Mouse (Mus musculus) CH12.LX (cell line): ENCODE measurements around the gene Vmn1r15. TPM values are rescaled to one million over a fixed set of nuclear protein-coding genes. Genes with fewer than 3 reads are reported as not detected.

ENCODE experiments used
- DNase-seq: peaks from one replicate; pipeline ENCODE4 v3.0.0-alpha.2; 2013; ENCODE audit errors: extremely low read depth
- H3K27ac ChIP-seq: 2 replicates; pipeline ENCODE4 v1.5.1; 2012; ENCODE audit warnings: low read depth, mild to moderate bottlenecking, control low read depth, moderate library complexity; ENCODE audit not compliant: insufficient read depth
- H3K27me3 ChIP-seq: replicated peaks from 2 replicates; pipeline ENCODE3; 2012; ENCODE audit warnings: inconsistent platforms
- H3K36me3 ChIP-seq, 2 experiments: replicated peaks in 1 of 2; 2 replicates each; pipeline versions ENCODE3 to v1.6.1; 2012; ENCODE audit warnings: inconsistent platforms in 1 of 2, low read length in 1 of 2, mild to moderate bottlenecking in 1 of 2, mixed read lengths in 1 of 2, moderate library complexity in 1 of 2; ENCODE audit not compliant: control insufficient read depth in 1 of 2, insufficient read depth in 1 of 2
- H3K4me1 ChIP-seq, 2 experiments: 2 replicates each; pipeline ENCODE4 v1.6.1; 2012; ENCODE audit warnings: inconsistent platforms in 1 of 2, moderate library complexity in 1 of 2; ENCODE audit not compliant: insufficient read depth in 2 of 2, control insufficient read depth in 1 of 2
- H3K4me2 ChIP-seq: 2 replicates; pipeline ENCODE4 v1.6.1; 2012; ENCODE audit warnings: low read depth, mild to moderate bottlenecking, control low read depth; ENCODE audit not compliant: poor library complexity, insufficient read depth, severe bottlenecking
- H3K4me3 ChIP-seq, 3 experiments: fragments of 150-350 bp in 1 of 3; sonication (generic) in 1 of 3; replicated peaks in 1 of 3; 2 replicates each; pipeline versions ENCODE3 to v1.5.1; 2011 to 2012; ENCODE audit warnings: low read depth in 2 of 3, low read length in 2 of 3, mild to moderate bottlenecking in 2 of 3, moderate library complexity in 2 of 3, control low read depth in 1 of 3, improper control_type of control experiment in 1 of 3, inconsistent platforms in 1 of 3, mixed read lengths in 1 of 3; ENCODE audit not compliant: poor library complexity in 1 of 3
- H3K79me2 ChIP-seq: replicated peaks from 2 replicates; pipeline ENCODE4 v1.6.1; 2012; ENCODE audit warnings: mild to moderate bottlenecking, moderate library complexity; ENCODE audit not compliant: control insufficient read depth, poor library complexity, insufficient read depth, severe bottlenecking; ENCODE audit errors: extremely low read depth
- H3K9ac ChIP-seq: 2 replicates; pipeline ENCODE4 v1.6.1; 2012; ENCODE audit warnings: low read depth, mild to moderate bottlenecking, control low read depth, moderate library complexity; ENCODE audit not compliant: insufficient read depth
- H3K9me3 ChIP-seq: replicated peaks from 2 replicates; pipeline ENCODE3; 2012; ENCODE audit warnings: low read length, inconsistent platforms, mixed read lengths
- CHD1 ChIP-seq: IDR thresholded peaks from 2 replicates; pipeline ENCODE4 v1.6.1; 2012; ENCODE audit warnings: low read depth, low read length, improper control_type of control experiment, inconsistent platforms
- CTCF ChIP-seq, 2 experiments: IDR thresholded peaks in 1 of 2; conservative IDR thresholded peaks in 1 of 2; 2 replicates each; pipeline ENCODE4 v1.5.1; 2011 to 2012; ENCODE audit warnings: low read depth in 2 of 2, low read length in 2 of 2, improper control_type of control experiment in 1 of 2, inconsistent platforms in 1 of 2, mild to moderate bottlenecking in 1 of 2, moderate library complexity in 1 of 2
- ELF1 ChIP-seq: IDR thresholded peaks from 2 replicates; pipeline ENCODE4 v1.6.1; 2014; ENCODE audit warnings: low read depth, mild to moderate bottlenecking, inconsistent platforms, low read length, improper control_type of control experiment
- EP300 ChIP-seq: IDR thresholded peaks from 2 replicates; pipeline ENCODE4 v1.6.1; 2011; ENCODE audit warnings: low read length, improper control_type of control experiment
- GABPA ChIP-seq: IDR thresholded peaks from 2 replicates; pipeline ENCODE4 v1.6.1; 2012; ENCODE audit warnings: low read depth, low read length, improper control_type of control experiment, inconsistent platforms; ENCODE audit not compliant: insufficient replicate concordance
- IRF4 ChIP-seq: IDR thresholded peaks from 2 replicates; pipeline ENCODE4 v1.6.1; 2014; ENCODE audit warnings: low read depth, mild to moderate bottlenecking, inconsistent platforms, low read length, improper control_type of control experiment
- JUN ChIP-seq: IDR thresholded peaks from 2 replicates; pipeline ENCODE4 v1.6.1; 2011; ENCODE audit warnings: low read depth, mild to moderate bottlenecking, low read length, improper control_type of control experiment, moderate library complexity; ENCODE audit not compliant: insufficient read depth
- KAT2A ChIP-seq: IDR thresholded peaks from 2 replicates; pipeline ENCODE4 v1.6.1; 2012; ENCODE audit warnings: low read length, improper control_type of control experiment, inconsistent platforms; ENCODE audit not compliant: insufficient replicate concordance
- MAFK ChIP-seq: IDR thresholded peaks from 2 replicates; pipeline ENCODE4 v1.6.1; 2011; ENCODE audit warnings: low read length, improper control_type of control experiment; ENCODE audit not compliant: insufficient replicate concordance
- MYC ChIP-seq: IDR thresholded peaks from 2 replicates; pipeline ENCODE4 v1.6.1; 2011; ENCODE audit warnings: low read depth, mild to moderate bottlenecking, improper control_type of control experiment, low read length
- PAX5 ChIP-seq: IDR thresholded peaks from 2 replicates; pipeline ENCODE4 v1.6.1; 2012; ENCODE audit warnings: low read length, inconsistent platforms, mixed read lengths
- RAD21 ChIP-seq: IDR thresholded peaks from 2 replicates; pipeline ENCODE4 v1.6.1; 2011; ENCODE audit warnings: low read depth, mild to moderate bottlenecking, low read length, improper control_type of control experiment, moderate library complexity
- TCF12 ChIP-seq: IDR thresholded peaks from 2 replicates; pipeline ENCODE4 v1.6.1; 2014; ENCODE audit warnings: low read depth, mild to moderate bottlenecking, inconsistent platforms, low read length, improper control_type of control experiment
- USF2 ChIP-seq: conservative IDR thresholded peaks from 2 replicates; pipeline ENCODE4 v1.6.1; 2011; ENCODE audit warnings: low read depth, low read length, improper control_type of control experiment
- ZKSCAN1 ChIP-seq: IDR thresholded peaks from 2 replicates; pipeline ENCODE4 v1.6.1; 2012; ENCODE audit warnings: low read depth, inconsistent platforms, low read length, improper control_type of control experiment, borderline replicate concordance
- dilution Hi-C: fragments of 300-500 bp; cut with MboI; formaldehyde crosslinking; loops from 2 replicates; pipeline ENCODE4 v1.14.3; 2020; ENCODE audit warnings: low sequenced_read_pairs; ENCODE audit not compliant: extremely low pct_unique_long_range_greater_than_20kb, extremely low pct_ligation_motif_present
- in situ Hi-C: fragments of 300-500 bp; cut with MboI; formaldehyde crosslinking; loops from 3 replicates; pipeline ENCODE4 v1.14.3; 2019; ENCODE audit warnings: low sequenced_read_pairs, low pct_ligation_motif_present, low pct_unique_long_range_greater_than_20kb, mixed read lengths
- polyA plus RNA-seq: library from polyadenylated mRNA; unstranded; fragments of >175 nt; gene quantifications from 2 replicates; pipeline ENCODE4 v1.2.1, GENCODE M21; 2012; ENCODE audit warnings: low read depth; ENCODE audit not compliant: insufficient read length
- total RNA-seq, 2 experiments: library from RNA; depleted of rRNA; stranded (reverse); fragments of 300-350 nt in 1 of 2; fragments of >200 nt in 1 of 2; gene quantifications; 2 replicates each; pipeline ENCODE4 v1.2.3; 2012 to 2014

Gene Vmn1r15
- total and polyA plus RNA-seq, 3 experiments = 0.27 TPM; not detected in 2

DNA sequence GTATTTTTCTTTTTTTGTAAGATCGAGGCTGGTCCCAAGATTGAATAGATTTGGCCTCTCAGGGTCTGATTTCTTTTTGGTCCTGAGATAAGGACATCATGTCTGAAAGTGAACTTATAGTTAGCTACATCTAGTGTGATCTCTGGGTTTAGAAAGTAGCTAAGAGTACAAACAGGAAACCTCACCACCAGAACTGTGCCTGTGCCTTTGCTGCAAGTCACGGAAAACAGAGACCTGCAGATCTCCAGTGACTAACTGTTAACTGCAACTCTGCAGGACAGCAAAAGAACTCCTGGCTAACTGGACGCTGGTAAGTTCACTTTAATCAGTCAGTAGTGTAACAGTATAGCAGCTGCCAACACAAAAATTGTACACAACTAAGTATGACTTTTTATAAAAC lies 14.1 kb downstream of the Vmn1r15 start:
- no peak overlapping the region for H3K4me3 ChIP-seq
- in situ Hi-C loops = no loop called here
- no peak overlapping the region for H3K9ac ChIP-seq
- no peaks in the 10 kb centered on the region for H3K27me3 ChIP-seq
- H3K36me3 ChIP-seq = no peaks in the 10 kb centered on the region
- dilution Hi-C loops = no loop called here
- TF ChIP-seq RAD21 (no peak), MAFK (no peak), TCF12 (no peak), ELF1 (no peak)
- no peaks in the 10 kb centered on the region for H3K79me2 ChIP-seq
- no peaks in the 10 kb centered on the region for H3K9me3 ChIP-seq
- no peak overlapping the region for H3K4me2 ChIP-seq
- no peaks in the 10 kb centered on the region for H3K4me1 ChIP-seq
- H3K27ac ChIP-seq = no peak overlapping the region
- DNase-seq = no peak

DNA sequence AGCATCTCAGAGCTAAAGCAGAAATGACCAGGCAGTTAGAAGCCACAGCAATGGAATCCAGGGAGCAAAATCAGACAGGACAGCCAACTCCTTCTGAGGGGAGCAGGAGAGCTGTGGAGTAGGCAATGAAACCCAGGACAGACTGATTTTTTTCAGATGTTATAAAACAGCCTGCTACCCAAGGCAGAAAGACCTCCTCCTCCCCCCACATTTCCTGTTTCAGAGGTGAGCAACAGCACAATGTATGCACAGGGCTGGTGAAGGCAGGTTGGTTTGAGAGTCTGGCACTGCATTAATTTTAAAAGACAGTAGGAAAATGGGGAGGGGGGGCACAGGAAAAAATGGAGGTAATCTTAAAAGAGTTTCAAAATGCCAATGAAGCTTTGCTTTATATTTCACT lies 14.8 kb downstream of the Vmn1r15 start:
- Histone ChIP-seq H3K36me3 (no peaks in the 10 kb centered on the region), H3K27me3 (no peaks in the 10 kb centered on the region), H3K27ac (no peak overlapping the region), H3K4me3 (no peak overlapping the region), H3K9me3 (no peaks in the 10 kb centered on the region), H3K79me2 (no peaks in the 10 kb centered on the region), H3K4me1 (no peaks in the 10 kb centered on the region), H3K9ac (no peak overlapping the region), H3K4me2 (no peak overlapping the region)
- TF ChIP-seq CHD1 = no peak
- no peak for TF ChIP-seq KAT2A
- TF ChIP-seq CTCF (conservative IDR thresholded peaks at IDR 0.05 in 1 of 2, IDR thresholded peaks at IDR 0.05 in 1 of 2; ENCODE audit: low read depth in 2 of 2, low read length in 2 of 2) = no peak
- TF ChIP-seq ELF1 = no peak
- TF ChIP-seq RAD21 = no peak
- TF ChIP-seq IRF4 = no peak
- TF ChIP-seq ZKSCAN1 = no peak
- no peak for TF ChIP-seq MYC
- TF ChIP-seq EP300 = no peak
- no peak for TF ChIP-seq USF2
- TF ChIP-seq PAX5 = no peak
- no peak for TF ChIP-seq JUN
- TF ChIP-seq MAFK = no peak
- dilution Hi-C loops (no loop called here), in situ Hi-C loops (no loop called here)
- no peak for DNase-seq

DNA sequence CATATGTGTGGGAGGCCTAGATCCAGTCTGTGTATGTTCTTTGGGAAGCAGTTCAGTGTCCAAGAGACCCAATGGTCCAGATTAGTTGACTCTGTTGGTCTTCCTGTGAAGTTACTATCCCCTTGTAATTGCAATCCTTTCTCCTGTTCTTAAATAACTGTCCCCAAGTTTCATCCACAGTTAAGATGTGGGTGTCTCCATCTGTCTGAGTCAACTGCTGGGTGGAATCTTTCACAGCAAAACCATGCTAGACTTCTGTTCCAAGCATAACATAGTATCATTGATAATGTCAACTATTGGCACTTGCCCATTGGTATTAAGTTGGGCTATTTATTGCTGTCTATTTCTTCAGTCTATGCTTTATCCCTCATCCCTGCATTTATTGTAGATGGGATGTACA lies 21.2 kb downstream of the Vmn1r15 start:
- Histone ChIP-seq H3K27me3 (no peaks in the 10 kb centered on the region), H3K9ac (no peak overlapping the region), H3K9me3 (no peaks in the 10 kb centered on the region), H3K4me2 (no peak overlapping the region), H3K4me1 (no peaks in the 10 kb centered on the region), H3K27ac (no peak overlapping the region), H3K4me3 (no peak overlapping the region), H3K79me2 (no peaks in the 10 kb centered on the region), H3K36me3 (no peaks in the 10 kb centered on the region)
- no peak for DNase-seq
- no peak for TF ChIP-seq GABPA
- dilution Hi-C loops (no loop called here), in situ Hi-C loops (no loop called here)

Other genes starting within 250 kb of the Vmn1r15 start
- not detected in 2 replicates for gene Vmn1r7, start 232.6 kb upstream of the Vmn1r15 start, total RNA-seq (2012; rRNA removed)
- gene Vmn1r7, start 232.6 kb upstream of the Vmn1r15 start, total RNA-seq (2014; rRNA removed) = not detected in 2 replicates
- not detected in 2 replicates for gene Vmn1r7, start 232.6 kb upstream of the Vmn1r15 start, polyA plus RNA-seq
- gene Vmn1r8, start 225.7 kb upstream of the Vmn1r15 start, total RNA-seq (2012; rRNA removed) = not detected in 2 replicates
- gene Vmn1r8, start 225.7 kb upstream of the Vmn1r15 start, total RNA-seq (2014; rRNA removed) = not detected in 2 replicates
- gene Vmn1r8, start 225.7 kb upstream of the Vmn1r15 start, polyA plus RNA-seq = not detected in 2 replicates
- not detected in 2 replicates for gene Vmn1r9, start 191.2 kb upstream of the Vmn1r15 start, total RNA-seq (2012; rRNA removed)
- not detected in 2 replicates for gene Vmn1r9, start 191.2 kb upstream of the Vmn1r15 start, total RNA-seq (2014; rRNA removed)
- not detected in 2 replicates for gene Vmn1r9, start 191.2 kb upstream of the Vmn1r15 start, polyA plus RNA-seq
- not detected in 2 replicates for gene Vmn1r10, start 148.5 kb upstream of the Vmn1r15 start, total RNA-seq (2012; rRNA removed)
- gene Vmn1r10, start 148.5 kb upstream of the Vmn1r15 start, total RNA-seq (2014; rRNA removed) = not detected in 2 replicates
- not detected in 2 replicates for gene Vmn1r10, start 148.5 kb upstream of the Vmn1r15 start, polyA plus RNA-seq
- gene Vmn1r11, start 124.5 kb upstream of the Vmn1r15 start, total RNA-seq (2012; rRNA removed) = not detected in 2 replicates
- not detected in 2 replicates for gene Vmn1r11, start 124.5 kb upstream of the Vmn1r15 start, total RNA-seq (2014; rRNA removed)
- gene Vmn1r11, start 124.5 kb upstream of the Vmn1r15 start, polyA plus RNA-seq = not detected in 2 replicates
- gene Vmn1r12, start 101.0 kb upstream of the Vmn1r15 start, total RNA-seq (2012; rRNA removed) = not detected in 2 replicates
- not detected in 2 replicates for gene Vmn1r12, start 101.0 kb upstream of the Vmn1r15 start, total RNA-seq (2014; rRNA removed)
- gene Vmn1r12, start 101.0 kb upstream of the Vmn1r15 start, polyA plus RNA-seq = not detected in 2 replicates
- gene Vmn1r13, start 54.7 kb upstream of the Vmn1r15 start, total RNA-seq (2012; rRNA removed) = not detected in 2 replicates
- gene Vmn1r13, start 54.7 kb upstream of the Vmn1r15 start, total RNA-seq (2014; rRNA removed) = not detected in 2 replicates
- gene Vmn1r13, start 54.7 kb upstream of the Vmn1r15 start, polyA plus RNA-seq = 0.04 TPM in 2 replicates
- gene Vmn1r14, start 26.3 kb upstream of the Vmn1r15 start, total RNA-seq (2012; rRNA removed) = not detected in 2 replicates
- gene Vmn1r14, start 26.3 kb upstream of the Vmn1r15 start, total RNA-seq (2014; rRNA removed) = not detected in 2 replicates
- gene Vmn1r14, start 26.3 kb upstream of the Vmn1r15 start, polyA plus RNA-seq = not detected in 2 replicates
- not detected in 2 replicates for gene Vmn1r16, start 71.5 kb downstream of the Vmn1r15 start, total RNA-seq (2012; rRNA removed)
- not detected in 2 replicates for gene Vmn1r16, start 71.5 kb downstream of the Vmn1r15 start, total RNA-seq (2014; rRNA removed)
- not detected in 2 replicates for gene Vmn1r16, start 71.5 kb downstream of the Vmn1r15 start, polyA plus RNA-seq
- gene Vmn1r17, start 105.8 kb downstream of the Vmn1r15 start, total RNA-seq (2012; rRNA removed) = not detected in 2 replicates
- gene Vmn1r17, start 105.8 kb downstream of the Vmn1r15 start, total RNA-seq (2014; rRNA removed) = not detected in 2 replicates
- gene Vmn1r17, start 105.8 kb downstream of the Vmn1r15 start, polyA plus RNA-seq = not detected in 2 replicates
- gene Vmn1r18, start 137.8 kb downstream of the Vmn1r15 start, total RNA-seq (2012; rRNA removed) = not detected in 2 replicates
- not detected in 2 replicates for gene Vmn1r18, start 137.8 kb downstream of the Vmn1r15 start, total RNA-seq (2014; rRNA removed)
- not detected in 2 replicates for gene Vmn1r18, start 137.8 kb downstream of the Vmn1r15 start, polyA plus RNA-seq
- gene Vmn1r19, start 145.8 kb downstream of the Vmn1r15 start, total RNA-seq (2012; rRNA removed) = not detected in 2 replicates
- not detected in 2 replicates for gene Vmn1r19, start 145.8 kb downstream of the Vmn1r15 start, total RNA-seq (2014; rRNA removed)
- gene Vmn1r19, start 145.8 kb downstream of the Vmn1r15 start, polyA plus RNA-seq = not detected in 2 replicates
- not detected in 2 replicates for gene Vmn1r20, start 171.0 kb downstream of the Vmn1r15 start, total RNA-seq (2012; rRNA removed)
- not detected in 2 replicates for gene Vmn1r20, start 171.0 kb downstream of the Vmn1r15 start, total RNA-seq (2014; rRNA removed)
- not detected in 2 replicates for gene Vmn1r20, start 171.0 kb downstream of the Vmn1r15 start, polyA plus RNA-seq